ENCODE assay signal across 8 mouse cellular contexts in genomic region chr10:69213986-69214385, GRCm38 (mm10). TPM values are rescaled to one million over a fixed set of nuclear protein-coding genes. Genes with fewer than 3 reads are reported as not detected.
DNase-seq lines count a peak whose midpoint lies in the region; ATAC-seq lines count a peak whose summit lies in the region.

No protein-coding gene starts in this region.

- H3K9me3 ChIP-seq in heart, embryonic 12.5 days (replicated peaks): no peaks in the 10 kb centered on the region
- H3K9me3 ChIP-seq in neural tube, embryonic 12.5 days: no peaks in the 10 kb centered on the region

- DNase-seq in right cerebral cortex, postnatal 25 days: peak; percentile 23
- DNase-seq in right cerebral cortex, adult 18-20 months: no peak
- peak; percentile 34 for DNase-seq in liver
- no peak for DNase-seq in gastrocnemius, postnatal 25 days
- no peak for DNase-seq in cerebellum, postnatal 36 days

- no peak for ATAC-seq in heart, embryonic 12.5 days (ENCODE audit: insufficient number of reproducible peaks, low FRiP score)
- ATAC-seq in neural tube, embryonic 12.5 days (ENCODE audit: low FRiP score, low read depth): no peak
- ATAC-seq in activated CD4-positive, CD25-positive, alpha-beta regulatory T cell, adult 4 months: no peak

- H3K27ac ChIP-seq in heart, embryonic 12.5 days (ENCODE audit: poor library complexity, severe bottlenecking): peak overlapping the region; percentile 98
- H3K27ac ChIP-seq in neural tube, embryonic 12.5 days: peak overlapping the region; percentile 93; the same call in 1 of the 2 replicates

- H3K27me3 ChIP-seq in heart, embryonic 12.5 days (replicated peaks): no peaks in the 10 kb centered on the region
- H3K27me3 ChIP-seq in neural tube, embryonic 12.5 days (replicated peaks): no peaks in the 10 kb centered on the region

- WGBS in heart, embryonic 12.5 days: 10% methylated on average over 5 of the region's 5 CpGs
- 37% methylated on average over 5 of the region's 5 CpGs for WGBS in neural tube, embryonic 12.5 days

- peak overlapping the region; percentile 79 for H3K4me3 ChIP-seq in heart, embryonic 12.5 days
- H3K4me3 ChIP-seq in neural tube, embryonic 12.5 days: peak overlapping the region; percentile 74

- H3K4me2 ChIP-seq in heart, embryonic 12.5 days: peak overlapping the region; percentile 87
- H3K4me2 ChIP-seq in neural tube, embryonic 12.5 days (replicated peaks): peak overlapping the region; percentile 90

- peaks cover 31% of the 10 kb centered on the region for H3K4me1 ChIP-seq in heart, embryonic 12.5 days (replicated peaks)
- peaks cover 12% of the 10 kb centered on the region for H3K4me1 ChIP-seq in neural tube, embryonic 12.5 days

- peaks cover 21% of the 10 kb centered on the region for H3K36me3 ChIP-seq in heart, embryonic 12.5 days
- peaks cover 7% of the 10 kb centered on the region for H3K36me3 ChIP-seq in neural tube, embryonic 12.5 days

- H3K9ac ChIP-seq in heart, embryonic 12.5 days: peak overlapping the region; percentile 97
- peak overlapping the region; percentile 92 for H3K9ac ChIP-seq in neural tube, embryonic 12.5 days

RNA-seq across cellular contexts. Expression of gene A930033H14Rik, which starts 1.1 kb away (rescaled TPM):
- polyA plus RNA-seq in heart, embryonic 12.5 days (2016; fragmentation: Nextera tagmentation; extraction: Ambion mirVana): 1.9 TPM in 2 replicates
- 1.4 and 1.5 TPM in 2 replicates for polyA plus RNA-seq in neural tube, embryonic 12.5 days (2016; fragmentation: Nextera tagmentation; extraction: Ambion mirVana)
- polyA plus RNA-seq in activated CD4-positive, CD25-positive, alpha-beta regulatory T cell, adult 4 months (2017; shearing (Covaris generic)): not detected
- total RNA-seq in gastrocnemius, postnatal 25 days (2021): 1 to 10 TPM; 2.7 to 2.8 TPM

Comparison
In these comparisons a context has a peak if more than half of its experiments do, and no peak if none do; other contexts are left out.
1. DNase-seq: peak in right cerebral cortex, postnatal 25 days (single experiment) and liver (single experiment); none in right cerebral cortex, adult 18-20 months (single experiment), gastrocnemius, postnatal 25 days (single experiment) and cerebellum, postnatal 36 days (0 of 2).